Mouse (Mus musculus): Measurements from ENCODE around the gene Mbtps1. TPM values are rescaled to one million over a fixed set of nuclear protein-coding genes. Genes with fewer than 3 reads are reported as not detected.

The Mbtps1 gene
- total and polyA plus RNA-seq, 2 experiments from 2014 or later: 37.1 to 68.7 TPM

- no peak overlapping the region for H3K27ac ChIP-seq (ENCODE audit: low read depth)
- no peak overlapping the region for H3K9ac ChIP-seq (replicated peaks; ENCODE audit: low read depth, low read length)
- H3K36me3 ChIP-seq (replicated peaks; ENCODE audit: control insufficient read depth, insufficient read depth, low read length): no peaks in the 10 kb centered on the region
- H3K4me3 ChIP-seq (ENCODE audit: low read depth, low read length): no peak overlapping the region
- DNase-seq (ENCODE audit: low spot score): no peak
- H3K4me1 ChIP-seq (ENCODE audit: control insufficient read depth, insufficient read depth): 0 out of 2 replicates have a peak, but pooled peaks cover under 1% of the 10 kb centered on the region
- H3K9me3 ChIP-seq (replicated peaks; ENCODE audit: control insufficient read depth, low read length): no peaks in the 10 kb centered on the region
- H3K27me3 ChIP-seq (ENCODE audit: control insufficient read depth, insufficient read depth, low read length): no peaks in the 10 kb centered on the region
- no peak for ATAC-seq (ENCODE audit: insufficient read depth, low read depth)
- 89% methylated on average over 7 of the region's 7 CpGs for WGBS
- TF ChIP-seq CTCF (IDR thresholded peaks at IDR 0.05; ENCODE audit: low read depth): no peak
- no peak for TF ChIP-seq EP300 (IDR thresholded peaks at IDR 0.05; ENCODE audit: low read depth)
- no peak overlapping the region for H3K4me2 ChIP-seq (ENCODE audit: low read depth, low read length)
Observed at GRCm38 (mm10) chr8:119591456-119591855, 32.9 kb upstream of the Mbtps1 start.

DNA sequence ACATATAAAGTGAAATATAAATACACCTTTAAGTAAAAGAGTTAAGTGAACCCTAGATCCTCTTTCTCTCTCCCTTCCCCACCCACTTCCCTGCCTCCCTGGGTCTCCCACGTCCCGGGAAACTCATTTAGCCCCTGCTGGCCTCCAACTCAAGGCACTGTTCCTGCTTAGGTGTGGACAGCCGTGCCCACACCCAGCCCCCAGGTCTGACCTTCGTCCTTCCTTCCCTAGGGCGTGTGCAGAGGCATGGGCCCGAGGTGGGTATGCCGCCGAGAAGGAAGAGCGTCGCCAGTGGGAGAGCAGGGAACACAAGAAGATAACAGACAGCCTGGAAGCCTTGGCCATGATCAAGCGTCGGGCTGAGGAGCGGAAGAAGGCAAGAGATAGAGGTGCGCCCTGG lies 31.8 kb upstream of the Mbtps1 start:
- 46% methylated on average over 14 of the region's 14 CpGs for WGBS
- ATAC-seq (ENCODE audit: insufficient read depth, low read depth) (no peak), DNase-seq (ENCODE audit: low spot score) (no peak)
- Histone ChIP-seq H3K9ac (replicated peaks; ENCODE audit: low read depth, low read length) (no peak overlapping the region), H3K4me2 (ENCODE audit: low read depth, low read length) (no peak overlapping the region), H3K27me3 (ENCODE audit: control insufficient read depth, insufficient read depth, low read length) (no peaks in the 10 kb centered on the region), H3K36me3 (replicated peaks; ENCODE audit: control insufficient read depth, insufficient read depth, low read length) (no peaks in the 10 kb centered on the region), H3K4me3 (ENCODE audit: low read depth, low read length) (no peak overlapping the region), H3K9me3 (replicated peaks; ENCODE audit: control insufficient read depth, low read length) (no peaks in the 10 kb centered on the region), H3K4me1 (ENCODE audit: control insufficient read depth, insufficient read depth) (no peaks in the 10 kb centered on the region), H3K27ac (ENCODE audit: low read depth) (no peak overlapping the region)
- TF ChIP-seq EP300 (IDR thresholded peaks at IDR 0.05; ENCODE audit: low read depth): no peak
- no peak for TF ChIP-seq CTCF (IDR thresholded peaks at IDR 0.05; ENCODE audit: low read depth)

DNA sequence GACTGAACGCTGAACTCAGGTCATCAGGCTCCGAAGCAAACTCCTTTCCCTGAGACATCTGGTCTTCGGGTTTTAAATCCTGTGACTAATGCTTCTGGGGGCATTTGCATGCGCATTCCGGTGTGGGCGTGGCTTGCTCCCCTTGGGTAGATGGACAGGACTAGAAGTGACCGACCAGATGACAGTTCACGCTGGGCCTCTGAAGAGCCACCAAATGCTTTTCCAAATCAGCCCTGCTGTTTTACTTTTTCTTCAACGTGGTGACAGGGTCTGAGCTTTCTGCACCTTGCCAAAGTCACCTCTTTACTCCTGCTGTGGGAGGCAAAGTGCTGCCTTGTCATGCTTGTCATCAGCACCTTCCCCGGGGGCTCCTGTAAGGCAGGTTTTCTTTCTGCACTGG lies 30.3 kb upstream of the Mbtps1 start:
- WGBS: 17% methylated on average over 10 of the region's 10 CpGs
- no peak for TF ChIP-seq CTCF (IDR thresholded peaks at IDR 0.05; ENCODE audit: low read depth)
- TF ChIP-seq EP300 (IDR thresholded peaks at IDR 0.05; ENCODE audit: low read depth): no peak
- Histone ChIP-seq H3K9ac (replicated peaks; ENCODE audit: low read depth, low read length) (no peak overlapping the region), H3K4me3 (ENCODE audit: low read depth, low read length) (no peak overlapping the region), H3K4me2 (ENCODE audit: low read depth, low read length) (no peak overlapping the region), H3K27ac (ENCODE audit: low read depth) (no peak overlapping the region), H3K4me1 (ENCODE audit: control insufficient read depth, insufficient read depth) (no peaks in the 10 kb centered on the region), H3K9me3 (replicated peaks; ENCODE audit: control insufficient read depth, low read length) (no peaks in the 10 kb centered on the region), H3K36me3 (replicated peaks; ENCODE audit: control insufficient read depth, insufficient read depth, low read length) (no peaks in the 10 kb centered on the region), H3K27me3 (ENCODE audit: control insufficient read depth, insufficient read depth, low read length) (no peaks in the 10 kb centered on the region)
- ATAC-seq (ENCODE audit: insufficient read depth, low read depth) (peak; percentile 50), DNase-seq (ENCODE audit: low spot score) (no peak)

DNA sequence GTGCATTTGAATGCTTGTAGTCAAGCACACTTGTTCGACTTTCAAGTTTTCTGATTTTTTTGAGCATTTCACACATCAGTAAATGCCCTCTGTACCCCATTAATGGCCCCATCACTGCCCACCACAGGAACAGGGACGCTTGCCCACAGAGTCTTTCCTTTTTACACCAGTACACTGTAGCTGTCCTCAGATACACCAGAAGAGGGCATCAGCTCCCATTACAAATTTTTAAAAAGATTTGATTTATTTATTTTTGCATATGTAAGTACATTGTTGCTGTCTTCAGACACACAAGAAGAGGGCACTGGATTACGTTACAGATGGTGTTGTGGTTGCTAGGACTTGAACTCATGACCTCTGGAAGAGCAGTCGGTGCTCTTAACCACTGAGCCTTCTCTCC lies 29.8 kb upstream of the Mbtps1 start:
- ATAC-seq (ENCODE audit: insufficient read depth, low read depth) (0 out of 2 replicates have a peak, but pooled peaks have one; percentile 11), DNase-seq (ENCODE audit: low spot score) (no peak)
- Histone ChIP-seq H3K9me3 (replicated peaks; ENCODE audit: control insufficient read depth, low read length) (no peaks in the 10 kb centered on the region), H3K4me1 (ENCODE audit: control insufficient read depth, insufficient read depth) (no peaks in the 10 kb centered on the region), H3K27ac (ENCODE audit: low read depth) (no peak overlapping the region), H3K4me2 (ENCODE audit: low read depth, low read length) (no peak overlapping the region), H3K36me3 (replicated peaks; ENCODE audit: control insufficient read depth, insufficient read depth, low read length) (no peaks in the 10 kb centered on the region), H3K4me3 (ENCODE audit: low read depth, low read length) (no peak overlapping the region), H3K27me3 (ENCODE audit: control insufficient read depth, insufficient read depth, low read length) (no peaks in the 10 kb centered on the region), H3K9ac (replicated peaks; ENCODE audit: low read depth, low read length) (no peak overlapping the region)
- WGBS: 59% methylated on average over 4 of the region's 4 CpGs
- no peak for TF ChIP-seq EP300 (IDR thresholded peaks at IDR 0.05; ENCODE audit: low read depth)
- no peak for TF ChIP-seq CTCF (IDR thresholded peaks at IDR 0.05; ENCODE audit: low read depth)

DNA sequence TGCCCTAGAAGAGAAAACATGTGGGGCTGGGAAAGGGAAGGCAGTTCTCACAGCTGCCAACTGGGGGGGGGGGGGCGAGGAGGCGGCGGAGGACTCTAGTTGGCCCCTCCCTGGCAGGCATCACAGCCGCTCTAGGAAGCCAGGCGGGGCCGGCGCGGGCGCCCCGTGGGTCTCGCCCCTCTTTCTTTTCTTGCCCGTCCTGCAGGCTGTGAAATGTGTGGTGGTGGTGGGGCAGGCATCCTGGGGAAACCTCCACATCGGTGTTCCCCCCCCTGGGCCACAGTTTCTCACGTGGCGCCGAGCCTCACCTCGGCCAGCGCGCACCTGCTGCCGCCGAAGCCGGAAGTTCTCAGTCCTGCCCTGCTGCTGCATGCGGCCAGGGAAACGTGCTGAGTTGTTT lies 27.4 kb upstream of the Mbtps1 start:
- 19% methylated on average over 24 of the region's 24 CpGs for whole genome bisulfite sequencing
- H3K27ac ChIP-seq (ENCODE audit: low read depth): no peak overlapping the region
- peak; percentile 41; the same call in 1 of the 2 replicates for ATAC-seq (ENCODE audit: insufficient read depth, low read depth)

More for the DNA sequence above, 27.4 kb upstream of the Mbtps1 start:
- Histone ChIP-seq H3K36me3 (replicated peaks; ENCODE audit: control insufficient read depth, insufficient read depth, low read length) (no peaks in the 10 kb centered on the region), H3K4me1 (ENCODE audit: control insufficient read depth, insufficient read depth) (no peaks in the 10 kb centered on the region), H3K4me3 (ENCODE audit: low read depth, low read length) (peak overlapping the region; percentile 35), H3K4me2 (ENCODE audit: low read depth, low read length) (peak overlapping the region; percentile 54), H3K27me3 (ENCODE audit: control insufficient read depth, insufficient read depth, low read length) (no peaks in the 10 kb centered on the region), H3K9ac (replicated peaks; ENCODE audit: low read depth, low read length) (no peak overlapping the region), H3K9me3 (replicated peaks; ENCODE audit: control insufficient read depth, low read length) (no peaks in the 10 kb centered on the region)
- no peak for DNase-seq (ENCODE audit: low spot score)
- TF ChIP-seq CTCF (IDR thresholded peaks at IDR 0.05; ENCODE audit: low read depth) (no peak), EP300 (IDR thresholded peaks at IDR 0.05; ENCODE audit: low read depth) (no peak)
